Mouse (Mus musculus) adrenal gland, postnatal 25 days (tissue): ENCODE measurements at regions not wholly inside any gene's neighbourhood (a gene's known extent, or its start where the extent isn't known, plus 50 kb on each side); places are given as distances from the start of the nearest gene placed in this dataset.

ENCODE experiments used
- DNase-seq: peaks from one replicate; pipeline ENCODE4 v3.0.0; 2021; ENCODE audit warnings: mixed read lengths

GRCm38 (mm10) chr5:41206462-41206861 is 501.5 kb downstream of the Rab28 start:
- DNase-seq, result no peak

- no peak for DNase-seq
Measured at GRCm38 (mm10) chr5:41204417-41204816, 503.5 kb downstream of the Rab28 start.

GRCm38 (mm10) chr5:41187193-41187592 is 520.8 kb downstream of the Rab28 start:
- DNase-seq, result no peak

GRCm38 (mm10) chr5:41177220-41177619 is 530.7 kb downstream of the Rab28 start:
- DNase-seq, result no peak

GRCm38 (mm10) chr5:41165870-41166626 is 541.9 kb downstream of the Rab28 start:
- no peak for DNase-seq

GRCm38 (mm10) chr5:41125050-41125449 is 582.9 kb downstream of the Rab28 start:
- DNase-seq, result no peak

- DNase-seq, result no peak
Measured at GRCm38 (mm10) chr5:41117658-41118057, 590.3 kb downstream of the Rab28 start.

- DNase-seq, result no peak
Measured at GRCm38 (mm10) chr5:41087773-41088172, 620.2 kb downstream of the Rab28 start.

GRCm38 (mm10) chr5:41076412-41076811 is 631.5 kb downstream of the Rab28 start:
- DNase-seq, result no peak

- no peak for DNase-seq
Measured at GRCm38 (mm10) chr5:41061646-41062045, 646.3 kb downstream of the Rab28 start.

- no peak for DNase-seq
Measured at GRCm38 (mm10) chr5:41061222-41061621, 646.7 kb downstream of the Rab28 start.

GRCm38 (mm10) chr5:41058015-41058414 is 649.9 kb downstream of the Rab28 start:
- no peak for DNase-seq

- no peak for DNase-seq
Measured at GRCm38 (mm10) chr5:41051948-41052347, 656.0 kb downstream of the Rab28 start.

- no peak for DNase-seq
Measured at GRCm38 (mm10) chr5:41048515-41048914, 659.4 kb downstream of the Rab28 start.

GRCm38 (mm10) chr5:41045221-41045620 is 662.7 kb downstream of the Rab28 start:
- DNase-seq, result no peak

GRCm38 (mm10) chr5:41044465-41044864 is 663.5 kb downstream of the Rab28 start:
- peak; percentile 54 for DNase-seq

GRCm38 (mm10) chr5:41038790-41039189 is 669.2 kb downstream of the Rab28 start:
- DNase-seq, result no peak

- DNase-seq, result peak; percentile 3
Measured at GRCm38 (mm10) chr5:41006692-41007091, 701.3 kb downstream of the Rab28 start.

- DNase-seq, result no peak
Measured at GRCm38 (mm10) chr5:40986562-40986961, 721.4 kb downstream of the Rab28 start.

- DNase-seq, result no peak
Measured at GRCm38 (mm10) chr5:40974892-40975291, 733.1 kb downstream of the Rab28 start.

GRCm38 (mm10) chr5:40952901-40953595 is 754.9 kb downstream of the Rab28 start:
- DNase-seq, result peak; percentile 26

- no peak for DNase-seq
Measured at GRCm38 (mm10) chr5:40929127-40929526, 778.8 kb downstream of the Rab28 start.

GRCm38 (mm10) chr5:40920920-40921319 is 787.0 kb downstream of the Rab28 start:
- no peak for DNase-seq

GRCm38 (mm10) chr5:40908803-40909202 is 799.2 kb downstream of the Rab28 start:
- no peak for DNase-seq
